Mouse (Mus musculus): ENCODE results near the gene Stxbp6.
"Not testable (repeated sequence)": the region's sequence is repeated elsewhere in the genome, so short reads cannot be mapped to it uniquely, and the experiment has no call there.

Stxbp6 gene

GRCm38 (mm10) chr12:45061336-45061735 lies 13.2 kb downstream of the Stxbp6 start:
- in situ Hi-C loops (cut with MboI; ENCODE audit: low pct_unique_long_range_greater_than_20kb in 1 of 2, low sequenced_read_pairs in 2 of 2, unreplicated experiment in 1 of 2): no loop called here

GRCm38 (mm10) chr12:45060804-45061203 lies 13.7 kb downstream of the Stxbp6 start:
- in situ Hi-C loops (cut with MboI; ENCODE audit: low pct_unique_long_range_greater_than_20kb in 1 of 2, low sequenced_read_pairs in 2 of 2, unreplicated experiment in 1 of 2): no loop called here

- in situ Hi-C loops (cut with MboI; ENCODE audit: low pct_unique_long_range_greater_than_20kb in 1 of 2, low sequenced_read_pairs in 2 of 2, unreplicated experiment in 1 of 2): no loop called here
Observed at GRCm38 (mm10) chr12:45058007-45058406, 16.5 kb downstream of the Stxbp6 start.

GRCm38 (mm10) chr12:45056372-45056771 lies 18.1 kb downstream of the Stxbp6 start:
- in situ Hi-C loops (cut with MboI; ENCODE audit: low pct_unique_long_range_greater_than_20kb in 1 of 2, low sequenced_read_pairs in 2 of 2, unreplicated experiment in 1 of 2): no loop called here

GRCm38 (mm10) chr12:45053319-45053718 lies 21.2 kb downstream of the Stxbp6 start:
- in situ Hi-C loops (cut with MboI; ENCODE audit: low pct_unique_long_range_greater_than_20kb in 1 of 2, low sequenced_read_pairs in 2 of 2, unreplicated experiment in 1 of 2): no loop called here

- in situ Hi-C loops (cut with MboI; ENCODE audit: low pct_unique_long_range_greater_than_20kb in 1 of 2, low sequenced_read_pairs in 2 of 2, unreplicated experiment in 1 of 2): no loop called here
Observed at GRCm38 (mm10) chr12:45052860-45053259, 21.6 kb downstream of the Stxbp6 start.

GRCm38 (mm10) chr12:45049894-45050293 lies 24.6 kb downstream of the Stxbp6 start:
- in situ Hi-C loops (cut with MboI; ENCODE audit: low pct_unique_long_range_greater_than_20kb in 1 of 2, low sequenced_read_pairs in 2 of 2, unreplicated experiment in 1 of 2): no loop called here

GRCm38 (mm10) chr12:45047711-45048110 lies 26.8 kb downstream of the Stxbp6 start:
- in situ Hi-C loops (cut with MboI; ENCODE audit: low pct_unique_long_range_greater_than_20kb in 1 of 2, low sequenced_read_pairs in 2 of 2, unreplicated experiment in 1 of 2): not testable (repeated sequence)

GRCm38 (mm10) chr12:45047172-45047571 lies 27.3 kb downstream of the Stxbp6 start:
- in situ Hi-C loops (cut with MboI; ENCODE audit: low pct_unique_long_range_greater_than_20kb in 1 of 2, low sequenced_read_pairs in 2 of 2, unreplicated experiment in 1 of 2): no loop called here

GRCm38 (mm10) chr12:45044581-45044980 lies 29.9 kb downstream of the Stxbp6 start:
- in situ Hi-C loops (cut with MboI; ENCODE audit: low pct_unique_long_range_greater_than_20kb in 1 of 2, low sequenced_read_pairs in 2 of 2, unreplicated experiment in 1 of 2): no loop called here

- in situ Hi-C loops (cut with MboI; ENCODE audit: low pct_unique_long_range_greater_than_20kb in 1 of 2, low sequenced_read_pairs in 2 of 2, unreplicated experiment in 1 of 2): no loop called here
Observed at GRCm38 (mm10) chr12:45042591-45043091, 31.9 kb downstream of the Stxbp6 start.

GRCm38 (mm10) chr12:45037496-45037895 lies 37.0 kb downstream of the Stxbp6 start:
- in situ Hi-C loops (cut with MboI; ENCODE audit: low pct_unique_long_range_greater_than_20kb in 1 of 2, low sequenced_read_pairs in 2 of 2, unreplicated experiment in 1 of 2): no loop called here

- in situ Hi-C loops (cut with MboI; ENCODE audit: low pct_unique_long_range_greater_than_20kb in 1 of 2, low sequenced_read_pairs in 2 of 2, unreplicated experiment in 1 of 2): no loop called here
Observed at GRCm38 (mm10) chr12:45037091-45037490, 37.4 kb downstream of the Stxbp6 start.

GRCm38 (mm10) chr12:45030681-45031080 lies 43.8 kb downstream of the Stxbp6 start:
- in situ Hi-C loops (cut with MboI; ENCODE audit: low pct_unique_long_range_greater_than_20kb in 1 of 2, low sequenced_read_pairs in 2 of 2, unreplicated experiment in 1 of 2): no loop called here

- in situ Hi-C loops (cut with MboI; ENCODE audit: low pct_unique_long_range_greater_than_20kb in 1 of 2, low sequenced_read_pairs in 2 of 2, unreplicated experiment in 1 of 2): no loop called here
Observed at GRCm38 (mm10) chr12:45026347-45026746, 48.2 kb downstream of the Stxbp6 start.

- in situ Hi-C loops (cut with MboI; ENCODE audit: low pct_unique_long_range_greater_than_20kb in 1 of 2, low sequenced_read_pairs in 2 of 2, unreplicated experiment in 1 of 2): no loop called here
Observed at GRCm38 (mm10) chr12:45020018-45020417, 54.5 kb downstream of the Stxbp6 start.

GRCm38 (mm10) chr12:45019059-45019822 lies 55.3 kb downstream of the Stxbp6 start:
- in situ Hi-C loops (cut with MboI; ENCODE audit: low pct_unique_long_range_greater_than_20kb in 1 of 2, low sequenced_read_pairs in 2 of 2, unreplicated experiment in 1 of 2): no loop called here

- in situ Hi-C loops (cut with MboI; ENCODE audit: low pct_unique_long_range_greater_than_20kb in 1 of 2, low sequenced_read_pairs in 2 of 2, unreplicated experiment in 1 of 2): no loop called here
Observed at GRCm38 (mm10) chr12:45013246-45013756, 61.2 kb downstream of the Stxbp6 start.

GRCm38 (mm10) chr12:45011436-45012089 lies 62.9 kb downstream of the Stxbp6 start:
- in situ Hi-C loops (cut with MboI; ENCODE audit: low pct_unique_long_range_greater_than_20kb in 1 of 2, low sequenced_read_pairs in 2 of 2, unreplicated experiment in 1 of 2): no loop called here

- in situ Hi-C loops (cut with MboI; ENCODE audit: low pct_unique_long_range_greater_than_20kb in 1 of 2, low sequenced_read_pairs in 2 of 2, unreplicated experiment in 1 of 2): no loop called here
Observed at GRCm38 (mm10) chr12:45011006-45011405, 63.5 kb downstream of the Stxbp6 start.

Measured in mouse embryonic stem cell (cell line).